Mouse (Mus musculus): ENCODE results near the gene Tdgf1. TPM values are rescaled to one million over a fixed set of nuclear protein-coding genes. Genes with fewer than 3 reads are reported as not detected.

The Tdgf1 gene
- total RNA-seq, 2 experiments from 2014 or later: 0.26 to 0.52 TPM

GRCm38 (mm10) chr9:110916786-110917185 is 29.2 kb downstream of the Tdgf1 start, which contains the start of gene Fam240a:
TSS of gene Fam240a (minus strand) at chr9:110916861.
- no peak for DNase-seq (ENCODE audit: low spot score in 2 of 2)

- DNase-seq (ENCODE audit: low spot score in 2 of 2): no peak
Observed at GRCm38 (mm10) chr9:110915466-110915865, 30.5 kb downstream of the Tdgf1 start.

GRCm38 (mm10) chr9:110914631-110915236 is 31.2 kb downstream of the Tdgf1 start:
- DNase-seq (ENCODE audit: low spot score in 2 of 2): no peak

GRCm38 (mm10) chr9:110909371-110909967 is 36.5 kb downstream of the Tdgf1 start:
- no peak for DNase-seq (ENCODE audit: low spot score in 2 of 2)

GRCm38 (mm10) chr9:110908631-110909016 is 37.3 kb downstream of the Tdgf1 start:
- DNase-seq (ENCODE audit: low spot score in 2 of 2): no peak

GRCm38 (mm10) chr9:110907838-110908630 is 37.9 kb downstream of the Tdgf1 start:
- no peak for DNase-seq (ENCODE audit: low spot score in 2 of 2)

- DNase-seq (ENCODE audit: low spot score in 2 of 2): no peak
Observed at GRCm38 (mm10) chr9:110907201-110907837, 38.6 kb downstream of the Tdgf1 start.

- DNase-seq (ENCODE audit: low spot score in 2 of 2): no peak
Observed at GRCm38 (mm10) chr9:110902271-110902670, 43.7 kb downstream of the Tdgf1 start.

GRCm38 (mm10) chr9:110901204-110901603 is 44.8 kb downstream of the Tdgf1 start:
- DNase-seq (ENCODE audit: low spot score in 2 of 2): no peak

GRCm38 (mm10) chr9:110899451-110900008 is 46.4 kb downstream of the Tdgf1 start:
- DNase-seq (ENCODE audit: low spot score in 2 of 2): no peak

- no peak for DNase-seq (ENCODE audit: low spot score in 2 of 2)
Observed at GRCm38 (mm10) chr9:110896595-110896994, 49.4 kb downstream of the Tdgf1 start.

- no peak for DNase-seq (ENCODE audit: low spot score in 2 of 2)
Observed at GRCm38 (mm10) chr9:110895994-110896393, 50.0 kb downstream of the Tdgf1 start.

- no peak for DNase-seq (ENCODE audit: low spot score in 2 of 2)
Observed at GRCm38 (mm10) chr9:110895507-110895906, 50.5 kb downstream of the Tdgf1 start.

- DNase-seq (ENCODE audit: low spot score in 2 of 2): no peak
Observed at GRCm38 (mm10) chr9:110893429-110893828, 52.5 kb downstream of the Tdgf1 start.

GRCm38 (mm10) chr9:110892552-110892951 is 53.4 kb downstream of the Tdgf1 start:
- no peak for DNase-seq (ENCODE audit: low spot score in 2 of 2)

GRCm38 (mm10) chr9:110891077-110891828 is 54.7 kb downstream of the Tdgf1 start:
- DNase-seq (ENCODE audit: low spot score in 2 of 2): no peak

GRCm38 (mm10) chr9:110890026-110890783 is 55.8 kb downstream of the Tdgf1 start:
- DNase-seq (ENCODE audit: low spot score in 2 of 2): no peak

Measured in left cerebral cortex, adult 18-20 months (tissue).